Mouse (Mus musculus): ENCODE measurements around the gene Sp6. TPM values are rescaled to one million over a fixed set of nuclear protein-coding genes. Genes with fewer than 3 reads are reported as not detected.

The Sp6 gene
- 0.03 and 0.05 TPM in 2 replicates for polyA plus RNA-seq (2015; fragmentation: Nextera tagmentation; extraction: Ambion mirVana)

- H3K9ac ChIP-seq: no peak within 1 kb of the TSS
- no peak for ATAC-seq (ENCODE audit: insufficient read depth)
- no peak within 1 kb of the TSS for H3K4me3 ChIP-seq (replicated peaks)
- H3K36me3 ChIP-seq (replicated peaks): no peaks in the 10 kb centered on the region
- H3K27ac ChIP-seq (replicated peaks): no peak within 1 kb of the TSS
- 0 out of 2 replicates have a peak, but pooled peaks cover 4% of the 10 kb centered on the region for H3K4me1 ChIP-seq (replicated peaks)
- H3K9me3 ChIP-seq (replicated peaks): no peaks in the 10 kb centered on the region
- H3K27me3 ChIP-seq: peaks cover 96% of the 10 kb centered on the region
- no peak within 1 kb of the TSS for H3K4me2 ChIP-seq
- WGBS (ENCODE audit: insufficient replicate concordance): 28% methylated on average over 8 of the region's 8 CpGs
Measured at GRCm38 (mm10) chr11:97013121-97013670, at the start of gene Sp6. TSS of gene Sp6 (plus strand) at chr11:97013394.

DNA sequence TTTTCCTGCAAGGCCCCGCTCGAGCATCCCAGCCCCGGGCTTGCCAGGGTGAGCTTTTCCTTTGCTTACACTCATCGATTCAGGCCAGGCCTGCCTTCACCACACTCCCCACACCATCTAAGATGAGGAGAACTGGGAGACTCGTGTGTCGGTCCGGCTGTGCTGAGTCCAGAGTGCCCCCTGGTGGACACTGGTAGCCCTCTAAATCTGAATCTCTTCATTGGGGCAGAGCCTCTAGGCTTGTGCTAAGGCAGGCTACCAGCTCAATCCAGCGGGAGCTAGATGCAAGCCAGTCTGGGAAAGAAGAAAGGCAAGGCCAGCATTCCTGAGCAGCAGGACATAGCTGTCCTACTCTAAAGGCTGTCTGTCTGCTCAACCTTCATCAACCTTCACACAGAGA lies 49.6 kb upstream of the Sp6 start:
- 0 out of 2 replicates have a peak overlapping the region, but pooled peaks have one; percentile 5 for H3K9ac ChIP-seq
- peak overlapping the region; percentile 76 for H3K27ac ChIP-seq (replicated peaks)
- H3K4me3 ChIP-seq (replicated peaks): no peak overlapping the region
- H3K4me1 ChIP-seq (replicated peaks): peaks cover 85% of the 10 kb centered on the region
- 29% methylated on average over 8 of the region's 8 CpGs for WGBS (ENCODE audit: insufficient replicate concordance)
- peak; percentile 58 for ATAC-seq (ENCODE audit: insufficient read depth)
- no peaks in the 10 kb centered on the region for H3K9me3 ChIP-seq (replicated peaks)
- H3K36me3 ChIP-seq (replicated peaks): peaks cover 75% of the 10 kb centered on the region
- H3K4me2 ChIP-seq: no peak overlapping the region; the same call in 1 of the 2 replicates
- H3K27me3 ChIP-seq: no peaks in the 10 kb centered on the region

DNA sequence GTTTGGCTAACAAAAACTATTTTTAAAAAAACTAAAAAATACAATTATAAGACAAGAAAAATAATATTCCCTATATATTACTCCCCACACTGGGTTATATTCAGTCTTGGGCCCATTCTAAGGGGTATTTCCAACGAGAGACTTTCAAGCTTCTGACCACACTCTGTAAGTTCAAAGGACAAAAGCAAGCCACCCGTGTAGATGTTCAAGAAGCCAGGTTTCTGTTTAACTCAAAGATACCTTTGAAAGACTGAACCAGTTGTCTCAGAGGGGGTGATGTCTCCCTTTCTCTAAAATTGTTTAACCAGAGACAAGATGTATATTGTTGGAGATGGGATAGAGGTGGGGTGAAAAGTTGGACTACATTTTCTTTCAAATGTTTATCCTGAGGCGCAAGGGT lies 47.0 kb upstream of the Sp6 start:
- peaks cover 94% of the 10 kb centered on the region for H3K4me1 ChIP-seq (replicated peaks)
- H3K27me3 ChIP-seq: no peaks in the 10 kb centered on the region
- 62% methylated on average over 3 of the region's 3 CpGs for WGBS (ENCODE audit: insufficient replicate concordance)
- ATAC-seq (ENCODE audit: insufficient read depth): no peak
- H3K27ac ChIP-seq (replicated peaks): peak overlapping the region; percentile 86
- no peaks in the 10 kb centered on the region for H3K9me3 ChIP-seq (replicated peaks)
- no peak overlapping the region for H3K9ac ChIP-seq
- peak overlapping the region; percentile 67; the same call in 1 of the 2 replicates for H3K4me2 ChIP-seq
- no peak overlapping the region for H3K4me3 ChIP-seq (replicated peaks)
- peaks cover 49% of the 10 kb centered on the region for H3K36me3 ChIP-seq (replicated peaks)

- Histone ChIP-seq H3K36me3 (replicated peaks) (peaks cover 40% of the 10 kb centered on the region), H3K27ac (replicated peaks) (peak overlapping the region; percentile 86), H3K9me3 (replicated peaks) (no peaks in the 10 kb centered on the region), H3K9ac (peak overlapping the region; percentile 47), H3K27me3 (no peaks in the 10 kb centered on the region), H3K4me2 (peak overlapping the region; percentile 67), H3K4me1 (replicated peaks) (peaks cover 87% of the 10 kb centered on the region), H3K4me3 (replicated peaks) (peak overlapping the region; percentile 34)
- ATAC-seq (ENCODE audit: insufficient read depth): 0 out of 2 replicates have a peak, but pooled peaks have one; percentile 23
- 21% methylated on average over 13 of the region's 13 CpGs for WGBS (ENCODE audit: insufficient replicate concordance)
Measured at GRCm38 (mm10) chr11:96966914-96967543, 46.2 kb upstream of the Sp6 start.

- Histone ChIP-seq H3K9ac (peak overlapping the region; percentile 47), H3K4me3 (replicated peaks) (peak overlapping the region; percentile 34), H3K4me2 (peak overlapping the region; percentile 67), H3K27me3 (no peaks in the 10 kb centered on the region), H3K27ac (replicated peaks) (peak overlapping the region; percentile 86), H3K36me3 (replicated peaks) (peaks cover 33% of the 10 kb centered on the region), H3K9me3 (replicated peaks) (no peaks in the 10 kb centered on the region), H3K4me1 (replicated peaks) (peaks cover 85% of the 10 kb centered on the region)
- ATAC-seq (ENCODE audit: insufficient read depth): 0 out of 2 replicates have a peak, but pooled peaks have one; percentile 4
- 21% methylated on average over 11 of the region's 11 CpGs for WGBS (ENCODE audit: insufficient replicate concordance)
Measured at GRCm38 (mm10) chr11:96967544-96968269, 45.5 kb upstream of the Sp6 start.

GRCm38 (mm10) chr11:96968476-96968875 lies 44.7 kb upstream of the Sp6 start:
- H3K4me2 ChIP-seq: peak overlapping the region; percentile 67
- H3K27ac ChIP-seq (replicated peaks): peak overlapping the region; percentile 86
- H3K9me3 ChIP-seq (replicated peaks): no peaks in the 10 kb centered on the region
- no peaks in the 10 kb centered on the region for H3K27me3 ChIP-seq
- H3K36me3 ChIP-seq (replicated peaks): peaks cover 26% of the 10 kb centered on the region
- ATAC-seq (ENCODE audit: insufficient read depth): 0 out of 2 replicates have a peak, but pooled peaks have one; percentile 23
- 56% methylated on average over 6 of the region's 6 CpGs for WGBS (ENCODE audit: insufficient replicate concordance)
- peaks cover 83% of the 10 kb centered on the region for H3K4me1 ChIP-seq (replicated peaks)
- H3K9ac ChIP-seq: peak overlapping the region; percentile 47; the same call in 1 of the 2 replicates
- H3K4me3 ChIP-seq (replicated peaks): 0 out of 2 replicates have a peak overlapping the region, but pooled peaks have one; percentile 9

DNA sequence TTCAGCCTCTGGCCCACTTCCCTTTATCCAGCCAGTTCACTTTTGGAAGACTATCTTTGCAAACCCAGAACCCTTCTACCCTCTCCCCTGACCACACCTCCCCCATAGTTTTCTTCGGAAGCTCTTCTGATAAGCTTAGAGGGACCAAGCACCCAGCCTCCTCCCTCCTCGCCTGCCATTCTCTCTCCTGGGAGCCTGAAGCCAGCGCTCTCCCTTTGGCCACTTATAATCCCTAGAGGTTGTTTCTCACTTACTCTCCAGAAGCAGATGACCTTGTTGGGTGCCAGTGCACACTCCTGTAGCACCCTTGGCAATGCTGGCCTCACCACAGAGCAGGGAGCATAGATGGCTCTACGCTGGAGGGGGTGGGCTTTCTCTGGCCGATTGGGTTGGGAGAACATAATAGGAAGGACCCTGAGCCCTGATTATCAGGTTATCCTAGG lies 43.9 kb upstream of the Sp6 start:
- peak; percentile 40 for ATAC-seq (ENCODE audit: insufficient read depth)
- H3K36me3 ChIP-seq (replicated peaks): peaks cover 17% of the 10 kb centered on the region
- no peaks in the 10 kb centered on the region for H3K9me3 ChIP-seq (replicated peaks)
- H3K27me3 ChIP-seq: no peaks in the 10 kb centered on the region
- H3K27ac ChIP-seq (replicated peaks): peak overlapping the region; percentile 86
- WGBS (ENCODE audit: insufficient replicate concordance): 38% methylated on average over 5 of the region's 5 CpGs
- H3K4me2 ChIP-seq: peak overlapping the region; percentile 67
- peak overlapping the region; percentile 22 for H3K4me3 ChIP-seq (replicated peaks)
- H3K9ac ChIP-seq: peak overlapping the region; percentile 47
- peaks cover 82% of the 10 kb centered on the region for H3K4me1 ChIP-seq (replicated peaks)

GRCm38 (mm10) chr11:96969746-96970145 lies 43.4 kb upstream of the Sp6 start:
- ATAC-seq (ENCODE audit: insufficient read depth): no peak
- Histone ChIP-seq H3K9me3 (replicated peaks) (no peaks in the 10 kb centered on the region), H3K4me2 (peak overlapping the region; percentile 67), H3K27me3 (no peaks in the 10 kb centered on the region), H3K4me1 (replicated peaks) (peaks cover 82% of the 10 kb centered on the region), H3K9ac (peak overlapping the region; percentile 47; the same call in 1 of the 2 replicates), H3K36me3 (replicated peaks) (peaks cover 13% of the 10 kb centered on the region), H3K27ac (replicated peaks) (peak overlapping the region; percentile 86), H3K4me3 (replicated peaks) (no peak overlapping the region)
- WGBS (ENCODE audit: insufficient replicate concordance): 52% methylated on average over 1 of the region's 1 CpGs

GRCm38 (mm10) chr11:96970341-96970740 lies 42.9 kb upstream of the Sp6 start:
- no peak for ATAC-seq (ENCODE audit: insufficient read depth)
- no peaks in the 10 kb centered on the region for H3K9me3 ChIP-seq (replicated peaks)
- H3K4me3 ChIP-seq (replicated peaks): no peak overlapping the region
- H3K4me2 ChIP-seq: 0 out of 2 replicates have a peak overlapping the region, but pooled peaks have one; percentile 67
- peak overlapping the region; percentile 86 for H3K27ac ChIP-seq (replicated peaks)
- 0 out of 2 replicates have a peak overlapping the region, but pooled peaks have one; percentile 47 for H3K9ac ChIP-seq
- WGBS (ENCODE audit: insufficient replicate concordance): 67% methylated on average over 3 of the region's 3 CpGs
- peaks cover 84% of the 10 kb centered on the region for H3K4me1 ChIP-seq (replicated peaks)
- no peaks in the 10 kb centered on the region for H3K27me3 ChIP-seq
- H3K36me3 ChIP-seq (replicated peaks): peaks cover 7% of the 10 kb centered on the region

DNA sequence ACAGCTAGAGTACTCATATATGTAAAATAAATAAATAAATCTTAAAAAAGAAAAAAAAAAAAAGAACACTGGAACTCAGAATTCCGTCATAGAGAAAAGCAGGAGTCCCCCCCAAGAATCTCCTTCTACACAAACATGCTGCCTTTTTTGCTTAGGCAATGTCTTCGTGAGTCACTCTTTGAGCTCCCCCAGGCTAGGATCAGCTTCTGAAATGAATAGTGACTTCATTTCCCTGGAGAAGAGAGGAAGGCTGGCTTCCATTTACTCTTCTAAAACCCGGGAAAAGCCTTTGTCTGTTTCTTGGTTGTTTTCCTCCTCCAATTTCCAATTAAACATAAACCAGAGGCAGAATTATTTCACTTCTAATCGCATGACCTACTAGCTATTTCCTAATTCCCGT lies 40.3 kb upstream of the Sp6 start:
- ATAC-seq (ENCODE audit: insufficient read depth): no peak
- Histone ChIP-seq H3K36me3 (replicated peaks) (no peaks in the 10 kb centered on the region; the same call in 1 of the 2 replicates), H3K27me3 (no peaks in the 10 kb centered on the region), H3K9ac (no peak overlapping the region), H3K4me1 (replicated peaks) (peaks cover 75% of the 10 kb centered on the region), H3K27ac (replicated peaks) (peak overlapping the region; percentile 39; the same call in 1 of the 2 replicates), H3K9me3 (replicated peaks) (no peaks in the 10 kb centered on the region), H3K4me2 (no peak overlapping the region), H3K4me3 (replicated peaks) (no peak overlapping the region)
- 79% methylated on average over 5 of the region's 5 CpGs for WGBS (ENCODE audit: insufficient replicate concordance)

Measured in liver, embryonic 15.5 days (tissue).